Mouse (Mus musculus): ENCODE measurements around the gene Gldc.

Gldc gene

GRCm38 (mm10) chr19:30157031-30157687, 18.1 kb downstream of the Gldc start:
- DNase-seq, result no peak

DNA sequence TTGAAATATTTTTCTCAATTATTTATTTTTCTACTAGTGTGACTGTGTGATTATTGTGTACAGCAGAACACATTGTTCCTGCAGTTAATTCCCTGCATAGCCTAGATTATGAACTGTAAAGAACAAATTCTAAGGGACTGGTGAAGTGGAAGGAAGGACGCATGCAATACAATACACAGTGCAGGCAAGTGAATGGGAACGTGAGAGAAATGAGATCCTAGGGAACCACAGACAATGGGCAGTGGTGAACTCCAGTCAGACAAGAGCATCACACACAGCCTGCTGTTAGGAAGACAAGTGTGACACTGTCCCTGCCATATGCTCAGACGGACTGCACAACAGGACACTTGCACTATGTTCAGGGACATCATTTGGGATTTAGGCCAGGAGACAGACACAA, 21.5 kb downstream of the Gldc start:
- no peak for DNase-seq

DNA sequence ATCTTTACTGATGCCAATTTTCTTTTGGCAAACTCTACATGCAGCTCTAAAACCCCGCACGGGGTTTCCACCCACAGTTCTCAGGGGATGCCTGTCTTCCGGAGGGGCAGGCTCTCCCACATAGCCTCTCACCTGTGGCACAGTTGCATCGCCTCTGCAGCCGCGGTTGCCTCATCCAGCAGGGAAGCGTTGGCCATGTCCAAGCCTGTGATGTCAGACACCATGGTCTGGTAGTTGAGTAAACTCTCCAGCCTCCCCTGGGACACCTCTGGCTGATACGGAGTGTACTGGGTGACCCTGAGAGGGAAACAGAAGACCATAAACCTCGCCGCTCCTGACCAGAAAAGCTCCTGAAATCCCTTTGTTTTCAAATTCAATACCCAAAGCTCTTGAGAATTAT, 23.9 kb downstream of the Gldc start:
- DNase-seq, result no peak

DNA sequence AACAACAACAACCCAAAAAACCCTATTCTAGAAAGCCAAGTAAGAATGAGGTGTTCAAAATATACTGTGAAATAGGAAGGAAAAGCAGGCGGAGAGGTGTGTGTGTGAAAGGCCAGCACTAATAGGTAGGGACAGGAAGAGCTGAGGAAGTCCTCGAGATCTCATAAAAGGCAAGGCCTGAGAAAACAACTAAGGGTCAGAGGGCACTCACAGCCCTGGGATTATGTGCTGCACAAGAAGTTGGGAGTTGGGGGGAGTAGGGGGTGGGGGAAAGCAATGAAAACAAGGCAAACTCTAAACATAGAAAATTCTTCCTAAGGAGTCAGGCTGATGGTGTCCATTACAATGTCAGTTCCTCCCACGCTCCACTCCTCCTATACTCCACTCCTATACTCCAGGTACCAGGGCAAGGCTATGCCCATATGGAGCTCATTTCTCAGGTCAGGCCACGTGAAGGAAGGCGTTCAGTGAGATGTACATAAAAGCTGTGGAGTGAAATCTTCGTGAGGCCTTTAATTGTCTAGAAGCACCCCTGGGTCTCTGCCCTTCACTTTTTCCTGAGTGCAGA, 25.9 kb downstream of the Gldc start:
- no peak for DNase-seq

DNA sequence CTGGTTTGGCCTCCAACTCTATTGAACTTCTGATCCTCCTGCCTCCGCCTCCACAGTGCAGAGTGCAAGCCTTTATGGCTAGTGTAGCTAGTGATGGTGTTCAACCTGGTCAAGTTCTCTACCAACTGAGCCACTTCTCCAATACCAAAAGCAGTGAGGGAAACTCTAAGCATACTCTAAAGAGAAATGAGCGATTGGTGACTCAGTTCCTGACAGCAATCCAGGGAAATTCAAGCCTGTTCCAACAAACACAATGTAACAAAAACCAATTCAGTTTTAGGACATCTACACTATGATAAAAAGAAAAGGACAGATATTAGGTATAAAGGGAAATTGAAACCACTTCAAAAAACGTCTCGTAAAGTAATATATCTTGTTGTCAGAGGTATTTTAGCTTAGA, 27.9 kb downstream of the Gldc start:
- no peak for DNase-seq

DNA sequence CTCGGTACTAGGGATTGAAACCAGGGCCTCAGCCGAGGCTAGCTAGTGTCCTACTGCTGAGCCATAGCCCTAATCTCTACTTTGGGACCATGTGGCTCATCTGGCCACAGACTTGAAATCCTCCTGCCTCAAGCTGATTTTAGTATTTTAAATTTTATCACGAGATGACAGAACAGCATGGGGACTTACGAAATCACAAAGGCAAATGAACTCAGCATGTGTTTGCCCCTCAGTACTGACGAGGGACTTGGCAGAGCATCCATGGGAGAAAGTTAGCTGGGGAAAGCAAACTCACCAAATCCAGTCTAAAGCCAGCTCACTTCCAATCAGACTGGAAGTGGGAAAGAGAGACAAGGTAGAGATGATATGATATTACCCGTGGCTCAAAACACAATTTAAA, 28.5 kb downstream of the Gldc start:
- no peak for DNase-seq

DNA sequence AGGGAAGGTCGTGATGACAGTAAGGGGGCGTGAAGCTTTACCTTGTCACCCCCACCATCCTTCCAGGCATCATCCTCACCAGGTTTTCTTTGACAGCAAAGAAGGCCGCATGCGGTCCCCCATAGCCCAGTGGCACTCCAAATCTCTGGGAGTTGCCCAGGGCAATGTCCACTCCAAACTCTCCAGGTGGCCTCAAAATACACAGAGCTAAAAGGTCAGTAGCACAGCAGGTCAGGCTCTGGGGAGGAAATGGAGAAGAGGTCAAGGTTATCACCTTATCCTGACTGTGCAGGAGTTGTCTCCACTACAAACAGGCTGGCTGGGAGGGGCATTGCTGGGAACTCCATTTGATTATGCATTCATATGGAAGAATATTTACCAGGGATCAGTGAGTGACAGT, 30.1 kb downstream of the Gldc start:
- no peak for DNase-seq

DNA sequence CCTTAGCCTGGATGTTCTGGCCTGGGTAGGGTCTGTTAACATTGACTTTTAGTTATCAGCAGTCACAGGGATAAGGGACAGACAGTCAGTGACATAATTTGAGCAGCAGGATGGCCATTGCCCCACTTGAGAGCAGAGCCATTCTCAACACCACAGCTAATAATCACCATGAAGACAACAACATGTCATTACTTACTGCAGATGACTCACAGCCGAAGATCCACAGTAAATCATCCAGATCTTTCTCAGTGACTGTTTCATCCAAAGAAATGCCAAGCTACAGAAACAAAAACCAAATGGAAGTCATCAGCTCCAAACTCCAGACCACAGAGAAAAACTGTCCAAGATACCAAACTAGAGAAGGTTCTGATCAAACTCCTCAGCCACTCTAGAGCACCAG, 38.9 kb downstream of the Gldc start:
- no peak for DNase-seq

DNA sequence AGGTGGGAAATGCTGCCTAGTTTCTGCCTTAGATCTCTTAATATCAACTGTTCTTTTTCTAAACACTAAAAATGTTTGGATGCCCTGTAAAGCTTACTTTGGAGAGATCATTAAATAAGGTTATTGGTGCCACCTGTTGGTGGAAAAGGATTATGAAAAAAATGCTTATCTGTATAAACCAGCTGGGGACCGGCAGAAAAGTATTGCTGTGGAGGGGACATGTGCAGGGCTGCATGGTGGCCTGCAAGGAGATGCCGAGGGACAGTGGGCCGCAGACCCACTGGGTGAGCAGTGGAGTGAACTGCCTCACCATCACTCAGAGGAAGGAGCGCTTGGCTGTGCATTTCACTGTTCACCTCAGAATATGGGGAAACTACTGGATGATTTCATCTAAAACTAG, 47.1 kb downstream of the Gldc start:
- DNase-seq, result no peak

DNA sequence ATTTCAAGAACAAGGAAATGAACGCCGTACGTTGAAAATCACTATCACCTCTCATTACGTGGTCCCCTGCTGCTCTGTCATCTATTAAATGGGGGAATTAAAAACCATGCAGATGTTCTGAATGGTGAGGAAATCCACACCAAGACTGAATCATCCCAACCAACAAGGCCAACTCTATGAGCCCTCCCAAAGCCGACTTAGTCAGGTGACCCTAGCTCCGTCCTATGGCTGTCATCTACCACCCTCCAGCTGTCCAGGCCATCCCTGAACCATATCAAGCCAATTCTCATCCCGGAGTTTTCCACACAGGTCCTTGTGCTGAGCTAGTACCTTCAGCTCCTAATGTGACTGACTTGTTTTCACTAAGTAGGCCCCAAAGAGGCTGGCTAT, 49.6 kb downstream of the Gldc start:
- DNase-seq, result no peak

- DNase-seq, result no peak
Observed at GRCm38 (mm10) chr19:30124999-30125669, 50.1 kb downstream of the Gldc start.

DNA sequence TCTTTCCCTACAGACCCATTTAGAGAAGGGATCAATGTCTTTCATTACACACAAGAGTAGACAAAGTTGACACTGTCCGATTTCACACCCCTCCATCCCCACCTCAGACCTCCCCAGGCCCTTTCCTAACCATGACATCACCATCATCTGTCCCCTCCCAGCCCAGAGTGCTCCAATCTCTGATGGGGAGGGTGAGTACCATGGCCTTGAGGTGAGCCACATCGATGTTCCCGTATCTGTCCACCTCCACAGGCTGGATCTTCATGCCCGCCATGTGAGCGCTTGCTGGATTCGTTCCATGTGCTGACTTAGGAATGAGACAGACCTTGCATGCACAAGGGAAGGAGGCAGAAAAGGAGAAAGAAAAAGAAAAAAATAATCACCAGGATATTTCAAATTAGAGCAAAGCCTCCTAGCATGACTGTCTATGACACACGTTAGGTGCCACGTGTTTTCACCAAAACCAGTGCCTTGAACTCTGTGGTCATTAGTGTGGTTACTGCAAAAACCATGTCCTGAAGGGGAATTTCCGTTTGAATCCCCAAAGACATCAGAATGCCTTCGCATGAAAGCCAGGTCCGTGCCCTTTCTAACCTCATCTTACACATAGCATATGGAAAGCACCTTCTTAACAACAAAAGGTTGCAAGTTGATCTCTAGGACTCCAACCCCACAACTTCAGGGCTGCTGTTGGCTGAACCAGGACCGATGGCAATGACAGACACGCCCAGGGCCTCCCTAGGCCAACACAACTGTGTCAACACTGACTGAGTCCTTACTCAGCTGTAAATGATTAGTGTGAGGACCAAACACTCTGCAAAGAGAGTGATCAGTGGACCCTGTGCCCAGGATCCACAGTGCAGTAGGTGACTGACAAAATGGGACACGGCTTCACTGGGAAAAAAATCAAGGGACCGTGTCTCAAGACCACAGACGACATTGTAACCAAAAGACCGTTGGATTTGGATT, 56.6 kb downstream of the Gldc start:
- no peak for DNase-seq

DNA sequence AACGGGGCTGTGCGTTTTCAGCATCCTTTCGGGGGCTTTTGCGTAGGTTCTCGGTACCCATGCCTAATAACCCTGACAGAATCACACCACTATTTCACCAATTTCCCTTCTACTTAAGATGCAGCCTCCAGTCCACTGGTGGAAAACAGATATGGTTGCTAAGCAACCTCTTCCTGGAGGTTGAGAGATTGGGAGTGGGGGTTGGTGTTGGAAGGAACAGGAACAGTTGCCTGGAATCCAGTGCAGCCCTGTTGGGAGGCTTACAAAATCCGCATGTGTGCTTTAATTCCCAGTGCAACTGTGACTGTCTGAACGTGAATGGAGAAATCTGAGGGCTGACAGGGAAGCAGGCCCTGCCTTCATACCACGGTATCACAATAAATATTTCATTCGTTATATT, 57.5 kb downstream of the Gldc start:
- DNase-seq, result no peak

DNA sequence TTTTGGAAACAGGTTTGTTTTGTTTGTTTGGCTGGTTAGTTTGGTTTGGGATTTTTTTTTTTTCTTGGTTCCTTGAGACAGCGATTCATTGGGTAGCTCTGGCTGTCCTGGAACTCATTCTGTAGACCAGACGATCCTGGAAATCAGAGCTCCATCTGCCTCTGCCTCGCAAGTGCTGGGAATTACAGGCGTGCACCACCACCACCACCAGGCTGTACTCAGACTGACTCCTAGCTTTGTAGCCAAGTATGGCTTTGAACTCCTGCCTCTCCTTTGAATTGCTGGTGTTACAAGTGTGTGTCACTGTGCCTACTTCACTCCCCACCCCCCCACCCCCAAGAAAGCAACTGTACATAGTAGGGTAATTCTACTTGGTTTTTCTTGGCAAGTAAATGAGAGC, 58.0 kb downstream of the Gldc start:
- no peak for DNase-seq

- no peak for DNase-seq
Observed at GRCm38 (mm10) chr19:30115606-30116005, 59.6 kb downstream of the Gldc start.

- no peak for DNase-seq
Observed at GRCm38 (mm10) chr19:30114919-30115441, 60.2 kb downstream of the Gldc start.

GRCm38 (mm10) chr19:30112961-30113688, 62.1 kb downstream of the Gldc start:
- no peak for DNase-seq

DNA sequence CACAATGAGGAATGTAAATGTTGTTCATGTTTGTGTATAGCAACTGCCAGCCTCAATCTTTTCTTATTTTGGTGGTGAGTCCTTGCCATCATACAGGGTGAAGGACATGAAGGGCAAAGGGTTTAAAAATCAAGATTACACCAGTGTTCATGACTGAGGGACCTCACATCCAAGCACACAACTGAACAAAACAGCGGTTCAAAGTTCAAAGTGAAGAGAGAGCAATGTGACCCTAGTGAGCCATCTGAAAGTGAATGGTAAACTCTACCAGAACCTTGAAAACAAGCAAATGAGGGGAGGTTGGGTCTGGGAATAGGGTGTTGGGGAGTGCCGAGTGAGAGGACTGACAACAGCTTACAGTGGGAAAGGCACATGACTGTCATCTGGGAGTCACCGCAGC, 63.8 kb downstream of the Gldc start:
- no peak for DNase-seq

DNA sequence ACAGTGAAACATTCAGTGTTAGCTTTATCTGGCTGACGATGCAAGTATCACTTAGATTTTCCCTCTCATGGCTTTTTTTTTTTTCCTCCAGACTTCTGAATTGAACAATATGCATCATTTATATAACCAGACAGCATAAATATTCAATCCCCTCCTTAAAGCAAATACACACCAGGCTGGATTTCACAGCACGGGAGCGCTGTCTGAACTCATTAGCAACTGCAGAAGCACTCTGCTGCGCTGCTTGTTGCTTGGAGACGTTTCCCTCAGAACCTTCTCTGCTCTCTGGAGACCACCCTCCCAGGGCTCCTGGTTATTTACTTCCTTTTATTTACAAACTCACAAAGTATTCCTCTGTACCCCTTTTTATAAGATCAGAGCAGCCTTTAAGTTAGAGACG, 66.1 kb downstream of the Gldc start:
- DNase-seq, result no peak

- no peak for DNase-seq
Observed at GRCm38 (mm10) chr19:30108616-30109015, 66.6 kb downstream of the Gldc start.

GRCm38 (mm10) chr19:30107221-30107845, 67.9 kb downstream of the Gldc start:
- no peak for DNase-seq

Data from cerebellum, postnatal 36 days (tissue).